Mouse (Mus musculus) liver, embryonic 13.5 days (tissue): Measurements from ENCODE around the gene Nt5m. TPM values are rescaled to one million over a fixed set of nuclear protein-coding genes. Genes with fewer than 3 reads are reported as not detected.
A peak's percentile ranks its signal among the peaks of the same experiment; 100 is the strongest.

Source experiments
- ATAC-seq: fragments of 200-750 bp; cut with Nextera tagmentation; 2 replicates; pipeline ENCODE4 v1.8.0; 2017; ENCODE audit warnings: low read depth, mild to moderate bottlenecking, moderate number of reproducible peaks, moderate library complexity
- DNase-seq: peaks from one replicate; pipeline ENCODE4 v3.0.0; 2022
- H3K27ac ChIP-seq: fragments of 300-500 bp; sonication (generic); 2 replicates; pipeline ENCODE4 v1.5.1; 2015; ENCODE audit warnings: moderate library complexity, mild to moderate bottlenecking, inconsistent platforms
- H3K27me3 ChIP-seq: fragments of 300-500 bp; sonication (generic); 2 replicates; pipeline ENCODE4 v1.6.1; 2015; ENCODE audit warnings: mild to moderate bottlenecking, inconsistent platforms
- H3K36me3 ChIP-seq: fragments of 300-500 bp; sonication (generic); 2 replicates; pipeline ENCODE4 v1.6.1; 2015; ENCODE audit warnings: mild to moderate bottlenecking, inconsistent platforms
- H3K4me1 ChIP-seq: fragments of 300-500 bp; sonication (generic); replicated peaks from 2 replicates; pipeline ENCODE4 v1.6.1; 2015; ENCODE audit warnings: inconsistent platforms
- H3K4me2 ChIP-seq: fragments of 300-500 bp; sonication (generic); 2 replicates; pipeline ENCODE4 v1.6.1; 2015; ENCODE audit warnings: inconsistent platforms, mild to moderate bottlenecking, moderate library complexity
- H3K4me3 ChIP-seq: fragments of 300-500 bp; sonication (generic); replicated peaks from 2 replicates; pipeline ENCODE4 v1.5.1; 2015; ENCODE audit warnings: mild to moderate bottlenecking, inconsistent platforms
- H3K9ac ChIP-seq: fragments of 300-500 bp; sonication (generic); 2 replicates; pipeline ENCODE4 v1.6.1; 2015; ENCODE audit warnings: mild to moderate bottlenecking, inconsistent platforms
- H3K9me3 ChIP-seq: fragments of 300-500 bp; sonication (generic); replicated peaks from 2 replicates; pipeline ENCODE4 v1.6.1; 2016; ENCODE audit warnings: inconsistent platforms
- WGBS: fragments of 180-500 bp; shearing (Covaris S2); methylation state at CpG from one replicate; pipeline ENCODE4 v1.1.7; 2015; ENCODE audit not compliant: insufficient replicate concordance; 5-methylcytosine and 5-hydroxymethylcytosine counted together
- polyA plus RNA-seq: library from polyadenylated mRNA; unstranded; fragments of >200 nt; fragmentation: Nextera tagmentation; extraction: Ambion mirVana; gene quantifications from 2 replicates; pipeline ENCODE4 v1.2.1, GENCODE M21; 2015

Nt5m gene
- polyA plus RNA-seq, 1 experiment from 2014 or later, result 14.4 TPM

DNA sequence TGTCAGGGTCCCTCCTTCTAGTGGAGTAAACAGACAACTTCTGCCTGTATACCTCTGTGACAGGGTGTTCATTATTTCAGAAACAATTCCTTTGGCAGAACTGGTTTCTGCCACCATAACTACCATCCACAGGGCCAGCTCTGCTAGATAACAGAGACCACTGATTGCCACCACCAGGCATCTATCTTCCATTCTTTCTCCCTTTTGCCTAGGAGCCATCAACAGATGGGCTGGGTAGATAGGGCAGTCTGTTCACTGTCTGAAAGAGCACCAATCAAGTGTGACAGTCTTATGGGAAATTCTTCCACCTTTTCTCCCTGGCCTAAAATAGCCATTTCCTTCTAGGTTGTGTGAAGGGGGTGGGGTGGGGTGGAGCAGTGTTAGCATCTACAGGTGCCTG is 71.3 kb downstream of the Nt5m start:
- Histone ChIP-seq H3K36me3 (no peaks in the 10 kb centered on the region), H3K27ac (no peak overlapping the region), H3K9me3 (no peaks in the 10 kb centered on the region), H3K27me3 (no peaks in the 10 kb centered on the region), H3K4me2 (no peak overlapping the region), H3K4me3 (no peak overlapping the region), H3K9ac (no peak overlapping the region), H3K4me1 (peaks cover 18% of the 10 kb centered on the region)
- ATAC-seq, result no peak
- DNase-seq, result no peak

- no peak for DNase-seq
- Histone ChIP-seq H3K36me3 (no peaks in the 10 kb centered on the region), H3K9ac (no peak overlapping the region), H3K4me2 (no peak overlapping the region), H3K27ac (no peak overlapping the region), H3K4me1 (peaks cover 18% of the 10 kb centered on the region), H3K4me3 (no peak overlapping the region), H3K27me3 (no peaks in the 10 kb centered on the region), H3K9me3 (no peaks in the 10 kb centered on the region)
- ATAC-seq, result no peak
- WGBS, result 63% methylated on average over 1 of the region's 1 CpGs
These were observed 72.3 kb downstream of the Nt5m start for GRCm38 (mm10) chr11:59911523-59911922.

GRCm38 (mm10) chr11:59913702-59914101 is 74.5 kb downstream of the Nt5m start:
- H3K9ac ChIP-seq, result no peak overlapping the region
- 62% methylated on average over 4 of the region's 4 CpGs for WGBS
- peaks cover 20% of the 10 kb centered on the region for H3K4me1 ChIP-seq
- H3K4me2 ChIP-seq, result no peak overlapping the region
- ATAC-seq, result no peak
- H3K27me3 ChIP-seq, result no peaks in the 10 kb centered on the region
- no peak for DNase-seq
- H3K4me3 ChIP-seq, result no peak overlapping the region
- H3K36me3 ChIP-seq, result no peaks in the 10 kb centered on the region
- no peaks in the 10 kb centered on the region for H3K9me3 ChIP-seq
- H3K27ac ChIP-seq, result no peak overlapping the region

GRCm38 (mm10) chr11:59918014-59918413 is 78.8 kb downstream of the Nt5m start:
- H3K27ac ChIP-seq, result no peak overlapping the region; the same call in 1 of the 2 replicates
- ATAC-seq, result no peak
- WGBS, result 11% methylated on average over 4 of the region's 4 CpGs

GRCm38 (mm10) chr11:59919401-59919800 is 80.2 kb downstream of the Nt5m start:
- H3K27me3 ChIP-seq, result no peaks in the 10 kb centered on the region
- H3K4me1 ChIP-seq, result peaks cover 50% of the 10 kb centered on the region
- 0 out of 2 replicates have a peak overlapping the region, but pooled peaks have one; percentile 22 for H3K9ac ChIP-seq
- peak; percentile 72 for ATAC-seq
- no peak for DNase-seq
- H3K9me3 ChIP-seq, result no peaks in the 10 kb centered on the region
- WGBS, result 18% methylated on average over 3 of the region's 3 CpGs
- no peaks in the 10 kb centered on the region for H3K36me3 ChIP-seq
- H3K4me3 ChIP-seq, result no peak overlapping the region
- H3K4me2 ChIP-seq, result peak overlapping the region; percentile 45
- H3K27ac ChIP-seq, result peak overlapping the region; percentile 67

More at GRCm38 (mm10) chr11:59918014-59918413, 78.8 kb downstream of the Nt5m start:
- H3K4me2 ChIP-seq, result no peak overlapping the region
- no peaks in the 10 kb centered on the region for H3K36me3 ChIP-seq
- no peaks in the 10 kb centered on the region for H3K9me3 ChIP-seq
- H3K27me3 ChIP-seq, result no peaks in the 10 kb centered on the region
- no peak overlapping the region for H3K9ac ChIP-seq
- DNase-seq, result no peak
- peaks cover 44% of the 10 kb centered on the region for H3K4me1 ChIP-seq
- no peak overlapping the region for H3K4me3 ChIP-seq

- H3K4me3 ChIP-seq, result no peak overlapping the region
- ATAC-seq, result peak; percentile 48; the same call in 1 of the 2 replicates
- no peak for DNase-seq
- no peaks in the 10 kb centered on the region for H3K27me3 ChIP-seq
- 11% methylated on average over 5 of the region's 5 CpGs for WGBS
- peak overlapping the region; percentile 45 for H3K4me2 ChIP-seq
- H3K4me1 ChIP-seq, result peaks cover 55% of the 10 kb centered on the region
- no peaks in the 10 kb centered on the region for H3K36me3 ChIP-seq
- H3K9me3 ChIP-seq, result no peaks in the 10 kb centered on the region
- no peak overlapping the region for H3K9ac ChIP-seq
- H3K27ac ChIP-seq, result peak overlapping the region; percentile 67
These were observed 81.1 kb downstream of the Nt5m start for GRCm38 (mm10) chr11:59920331-59920730.

DNA sequence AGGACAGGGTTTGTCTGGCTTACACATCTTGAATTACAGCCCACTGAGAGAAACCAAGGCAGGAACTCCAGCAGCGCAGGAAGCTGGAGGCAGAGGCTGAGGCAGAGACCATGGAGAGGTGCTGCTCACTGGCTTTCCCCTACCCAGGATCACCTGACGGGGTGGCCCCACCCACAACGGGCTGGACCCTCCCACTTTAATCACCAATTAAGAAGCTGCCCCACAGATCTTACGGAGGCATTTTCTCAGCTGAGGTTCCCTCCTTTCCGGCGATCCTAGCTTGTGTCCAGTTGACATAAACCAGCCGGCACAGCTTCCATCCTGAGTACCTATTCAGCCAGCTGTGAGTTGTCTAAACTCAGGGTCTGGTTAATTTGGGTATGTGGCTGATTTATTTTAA is 82.0 kb downstream of the Nt5m start:
- peaks cover 55% of the 10 kb centered on the region for H3K4me1 ChIP-seq
- ATAC-seq (peak; percentile 66; the same call in 1 of the 2 replicates), DNase-seq (peak; percentile 47)
- H3K4me2 ChIP-seq, result peak overlapping the region; percentile 40
- H3K4me3 ChIP-seq, result peak overlapping the region; percentile 18
- H3K27ac ChIP-seq, result no peak overlapping the region
- H3K36me3 ChIP-seq, result no peaks in the 10 kb centered on the region
- WGBS, result 37% methylated on average over 7 of the region's 7 CpGs
- H3K9me3 ChIP-seq, result no peaks in the 10 kb centered on the region
- H3K9ac ChIP-seq, result no peak overlapping the region
- no peaks in the 10 kb centered on the region for H3K27me3 ChIP-seq

GRCm38 (mm10) chr11:59930031-59930430 is 90.8 kb downstream of the Nt5m start:
- Histone ChIP-seq H3K4me2 (no peak overlapping the region), H3K9ac (no peak overlapping the region), H3K9me3 (no peaks in the 10 kb centered on the region), H3K36me3 (no peaks in the 10 kb centered on the region), H3K4me1 (no peaks in the 10 kb centered on the region), H3K27ac (no peak overlapping the region), H3K4me3 (no peak overlapping the region), H3K27me3 (peaks cover 25% of the 10 kb centered on the region)
- ATAC-seq (no peak), DNase-seq (no peak)
- 63% methylated on average over 4 of the region's 4 CpGs for WGBS

Other genes with a start within 250 kb of the Nt5m start
- not detected in 2 replicates for gene Olfr223, start 246.2 kb upstream of the Nt5m start, polyA plus RNA-seq
- 10.7 and 11.8 TPM in 2 replicates for gene Mprip, start 178.1 kb upstream of the Nt5m start, polyA plus RNA-seq
- 2.8 TPM in 2 replicates for gene Pld6, start 51.8 kb upstream of the Nt5m start, polyA plus RNA-seq
- 14.0 and 15.6 TPM in 2 replicates for gene Flcn, start 29.4 kb upstream of the Nt5m start, polyA plus RNA-seq
- gene Cops3, start 391 bp downstream of the Nt5m start, polyA plus RNA-seq, result 127 and 141 TPM in 2 replicates
- 26.2 and 26.8 TPM in 2 replicates for gene Med9, start 108.8 kb downstream of the Nt5m start, polyA plus RNA-seq
- gene Rasd1, start 125.5 kb downstream of the Nt5m start, polyA plus RNA-seq, result 1.0 and 1.2 TPM in 2 replicates
- gene Pemt, start 207.0 kb downstream of the Nt5m start, polyA plus RNA-seq, result 7.7 and 7.9 TPM in 2 replicates